Mouse (Mus musculus) adrenal gland, postnatal 4 days (tissue): ENCODE measurements around the gene 6030408B16Rik. TPM values are rescaled to one million over a fixed set of nuclear protein-coding genes. Genes with fewer than 3 reads are reported as not detected.

ENCODE experiments used
- total RNA-seq, 2 experiments: library from RNA; stranded (reverse); gene quantifications; 2 replicates each; pipeline ENCODE4 v1.2.3; 2021

Gene 6030408B16Rik
- total RNA-seq, 2 experiments from 2014 or later = 2.6 to 3.4 TPM

Other genes starting within 250 kb of the 6030408B16Rik start
- under 1 TPM; 0.67 to 0.68 TPM for gene Gm47841, start 245.8 kb upstream of the 6030408B16Rik start, total RNA-seq
- gene Fignl2, start 214.6 kb upstream of the 6030408B16Rik start, total RNA-seq = 10 to 100 TPM; 13.5 to 13.8 TPM
- 1 to 10 TPM in 1 of 2 experiments, under 1 TPM in 1; 0.73 to 1.2 TPM for gene Ankrd33, start 177.5 kb upstream of the 6030408B16Rik start, total RNA-seq
- gene Acvrl1, start 164.7 kb upstream of the 6030408B16Rik start, total RNA-seq = 10 to 100 TPM; 22.4 to 22.9 TPM
- gene Acvr1b, start 119.1 kb upstream of the 6030408B16Rik start, total RNA-seq = 10 to 100 TPM; 18.5 to 19.9 TPM
- 10 to 100 TPM; 18.6 to 20.3 TPM for gene Grasp, start 69.0 kb upstream of the 6030408B16Rik start, total RNA-seq
- 10 to 100 TPM; 64.5 to 79.0 TPM for gene Nr4a1, start 38.9 kb upstream of the 6030408B16Rik start, total RNA-seq
- 10 to 100 TPM; 37.8 to 38.9 TPM for gene Atg101, start 8.9 kb upstream of the 6030408B16Rik start, total RNA-seq
- gene Krt80, start 77.0 kb downstream of the 6030408B16Rik start, total RNA-seq = 1 to 10 TPM in 1 of 2 experiments, under 1 TPM in 1; 0.45 to 1.1 TPM
- 10 to 100 TPM in 1 of 2 experiments, 1 to 10 TPM in 1; 4.1 to 12.3 TPM for gene Krt7, start 117.8 kb downstream of the 6030408B16Rik start, total RNA-seq
- not detected for gene Krt87, start 145.6 kb downstream of the 6030408B16Rik start, total RNA-seq
- not detected for gene Krt88, start 154.5 kb downstream of the 6030408B16Rik start, total RNA-seq
- not detected for gene Krt81, start 170.5 kb downstream of the 6030408B16Rik start, total RNA-seq
- gene Krt86, start 180.3 kb downstream of the 6030408B16Rik start, total RNA-seq = not detected
- gene Krt83, start 198.3 kb downstream of the 6030408B16Rik start, total RNA-seq = not detected
- gene Gm49425, start 224.0 kb downstream of the 6030408B16Rik start, total RNA-seq = not detected
- not detected for gene Krt84, start 239.6 kb downstream of the 6030408B16Rik start, total RNA-seq